Mouse (Mus musculus): Measurements from ENCODE around the gene Wdr61. TPM values are rescaled to one million over a fixed set of nuclear protein-coding genes. Genes with fewer than 3 reads are reported as not detected.

Wdr61 gene
- polyA plus RNA-seq, 1 experiment from 2014 or later, result 155 TPM

- Histone ChIP-seq H3K4me2 (replicated peaks; ENCODE audit: low read depth, low read length) (peak overlapping the region; percentile 55), H3K9me3 (ENCODE audit: control insufficient read depth, low read length) (no peaks in the 10 kb centered on the region), H3K9ac (ENCODE audit: low read depth, low read length) (no peak overlapping the region), H3K27me3 (ENCODE audit: control insufficient read depth, insufficient read depth, low read length) (peaks cover 20% of the 10 kb centered on the region), H3K36me3 (ENCODE audit: control insufficient read depth, insufficient read depth, low read length) (no peaks in the 10 kb centered on the region), H3K27ac (ENCODE audit: low read depth, low read length) (no peak overlapping the region), H3K4me3 (ENCODE audit: low read depth, low read length) (peak overlapping the region; percentile 43; the same call in 1 of the 2 replicates), H3K4me1 (replicated peaks; ENCODE audit: control insufficient read depth, insufficient read depth, low read length) (peaks cover 17% of the 10 kb centered on the region)
- DNase-seq (ENCODE audit: low spot score) (no peak), ATAC-seq (ENCODE audit: low FRiP score) (no peak)
- 18% methylated on average over 12 of the region's 12 CpGs for WGBS
Measured at GRCm38 (mm10) chr9:54764091-54764490, 29.8 kb upstream of the Wdr61 start.

GRCm38 (mm10) chr9:54759592-54759991, 25.3 kb upstream of the Wdr61 start:
- H3K4me1 ChIP-seq (replicated peaks; ENCODE audit: control insufficient read depth, insufficient read depth, low read length), result peaks cover 10% of the 10 kb centered on the region
- no peak overlapping the region for H3K4me3 ChIP-seq (ENCODE audit: low read depth, low read length)
- peak; percentile 45 for DNase-seq (ENCODE audit: low spot score)
- no peak overlapping the region for H3K9ac ChIP-seq (ENCODE audit: low read depth, low read length)
- 10% methylated on average over 6 of the region's 6 CpGs for WGBS
- H3K9me3 ChIP-seq (ENCODE audit: control insufficient read depth, low read length), result no peaks in the 10 kb centered on the region
- H3K36me3 ChIP-seq (ENCODE audit: control insufficient read depth, insufficient read depth, low read length), result no peaks in the 10 kb centered on the region
- ATAC-seq (ENCODE audit: low FRiP score), result peak; percentile 45; the same call in 1 of the 2 replicates
- no peak overlapping the region for H3K27ac ChIP-seq (ENCODE audit: low read depth, low read length)
- H3K4me2 ChIP-seq (replicated peaks; ENCODE audit: low read depth, low read length), result no peak overlapping the region
- peaks cover 8% of the 10 kb centered on the region for H3K27me3 ChIP-seq (ENCODE audit: control insufficient read depth, insufficient read depth, low read length)

- Histone ChIP-seq H3K27me3 (ENCODE audit: control insufficient read depth, insufficient read depth, low read length) (no peaks in the 10 kb centered on the region; the same call in 1 of the 2 replicates), H3K4me2 (replicated peaks; ENCODE audit: low read depth, low read length) (no peak overlapping the region; the same call in 1 of the 2 replicates), H3K36me3 (ENCODE audit: control insufficient read depth, insufficient read depth, low read length) (no peaks in the 10 kb centered on the region), H3K9me3 (ENCODE audit: control insufficient read depth, low read length) (no peaks in the 10 kb centered on the region), H3K4me3 (ENCODE audit: low read depth, low read length) (no peak overlapping the region), H3K27ac (ENCODE audit: low read depth, low read length) (peak overlapping the region; percentile 70), H3K4me1 (replicated peaks; ENCODE audit: control insufficient read depth, insufficient read depth, low read length) (peaks cover 11% of the 10 kb centered on the region), H3K9ac (ENCODE audit: low read depth, low read length) (no peak overlapping the region)
- WGBS, result 27% methylated on average over 11 of the region's 11 CpGs
- peak; percentile 53; the same call in 1 of the 2 replicates for ATAC-seq (ENCODE audit: low FRiP score)
- no peak for DNase-seq (ENCODE audit: low spot score)
Measured at GRCm38 (mm10) chr9:54752944-54753295, 18.6 kb upstream of the Wdr61 start.

GRCm38 (mm10) chr9:54752201-54752943, 18.1 kb upstream of the Wdr61 start:
- Histone ChIP-seq H3K4me2 (replicated peaks; ENCODE audit: low read depth, low read length) (no peak overlapping the region; the same call in 1 of the 2 replicates), H3K9me3 (ENCODE audit: control insufficient read depth, low read length) (no peaks in the 10 kb centered on the region), H3K27me3 (ENCODE audit: control insufficient read depth, insufficient read depth, low read length) (no peaks in the 10 kb centered on the region; the same call in 1 of the 2 replicates), H3K4me3 (ENCODE audit: low read depth, low read length) (no peak overlapping the region), H3K9ac (ENCODE audit: low read depth, low read length) (peak overlapping the region; percentile 32; the same call in 1 of the 2 replicates), H3K4me1 (replicated peaks; ENCODE audit: control insufficient read depth, insufficient read depth, low read length) (peaks cover 11% of the 10 kb centered on the region), H3K36me3 (ENCODE audit: control insufficient read depth, insufficient read depth, low read length) (no peaks in the 10 kb centered on the region), H3K27ac (ENCODE audit: low read depth, low read length) (peak overlapping the region; percentile 70)
- ATAC-seq (ENCODE audit: low FRiP score) (peak; percentile 87), DNase-seq (ENCODE audit: low spot score) (peak; percentile 69)
- 14% methylated on average over 21 of the region's 21 CpGs for whole genome bisulfite sequencing

- Histone ChIP-seq H3K36me3 (ENCODE audit: control insufficient read depth, insufficient read depth, low read length) (no peaks in the 10 kb centered on the region), H3K4me1 (replicated peaks; ENCODE audit: control insufficient read depth, insufficient read depth, low read length) (peaks cover 11% of the 10 kb centered on the region), H3K27me3 (ENCODE audit: control insufficient read depth, insufficient read depth, low read length) (no peaks in the 10 kb centered on the region), H3K9ac (ENCODE audit: low read depth, low read length) (0 out of 2 replicates have a peak overlapping the region, but pooled peaks have one; percentile 7), H3K27ac (ENCODE audit: low read depth, low read length) (peak overlapping the region; percentile 70), H3K9me3 (ENCODE audit: control insufficient read depth, low read length) (no peaks in the 10 kb centered on the region), H3K4me3 (ENCODE audit: low read depth, low read length) (no peak overlapping the region), H3K4me2 (replicated peaks; ENCODE audit: low read depth, low read length) (no peak overlapping the region; the same call in 1 of the 2 replicates)
- DNase-seq (ENCODE audit: low spot score) (no peak), ATAC-seq (ENCODE audit: low FRiP score) (0 out of 2 replicates have a peak, but pooled peaks have one; percentile 13)
- 82% methylated on average over 2 of the region's 2 CpGs for WGBS
Measured at GRCm38 (mm10) chr9:54751684-54752083, 17.4 kb upstream of the Wdr61 start.

- Histone ChIP-seq H3K4me2 (replicated peaks; ENCODE audit: low read depth, low read length) (no peak overlapping the region), H3K4me3 (ENCODE audit: low read depth, low read length) (no peak overlapping the region), H3K36me3 (ENCODE audit: control insufficient read depth, insufficient read depth, low read length) (no peaks in the 10 kb centered on the region), H3K27ac (ENCODE audit: low read depth, low read length) (0 out of 2 replicates have a peak overlapping the region, but pooled peaks have one; percentile 42), H3K9me3 (ENCODE audit: control insufficient read depth, low read length) (no peaks in the 10 kb centered on the region), H3K4me1 (replicated peaks; ENCODE audit: control insufficient read depth, insufficient read depth, low read length) (peaks cover 12% of the 10 kb centered on the region), H3K27me3 (ENCODE audit: control insufficient read depth, insufficient read depth, low read length) (no peaks in the 10 kb centered on the region), H3K9ac (ENCODE audit: low read depth, low read length) (no peak overlapping the region)
- ATAC-seq (ENCODE audit: low FRiP score) (no peak), DNase-seq (ENCODE audit: low spot score) (no peak)
- 82% methylated on average over 7 of the region's 7 CpGs for WGBS
Measured at GRCm38 (mm10) chr9:54750215-54750981, 16.1 kb upstream of the Wdr61 start.

GRCm38 (mm10) chr9:54745740-54746370, 11.5 kb upstream of the Wdr61 start:
- peak; percentile 80 for DNase-seq (ENCODE audit: low spot score)
- no peaks in the 10 kb centered on the region for H3K36me3 ChIP-seq (ENCODE audit: control insufficient read depth, insufficient read depth, low read length)
- ATAC-seq (ENCODE audit: low FRiP score), result peak; percentile 93
- peak overlapping the region; percentile 61 for H3K27ac ChIP-seq (ENCODE audit: low read depth, low read length)
- no peaks in the 10 kb centered on the region for H3K27me3 ChIP-seq (ENCODE audit: control insufficient read depth, insufficient read depth, low read length)
- no peak overlapping the region for H3K9ac ChIP-seq (ENCODE audit: low read depth, low read length)
- H3K4me3 ChIP-seq (ENCODE audit: low read depth, low read length), result no peak overlapping the region
- WGBS, result 20% methylated on average over 13 of the region's 13 CpGs
- no peak overlapping the region for H3K4me2 ChIP-seq (replicated peaks; ENCODE audit: low read depth, low read length)
- H3K9me3 ChIP-seq (ENCODE audit: control insufficient read depth, low read length), result no peaks in the 10 kb centered on the region
- H3K4me1 ChIP-seq (replicated peaks; ENCODE audit: control insufficient read depth, insufficient read depth, low read length), result peaks cover 8% of the 10 kb centered on the region

GRCm38 (mm10) chr9:54743891-54744290, 9.6 kb upstream of the Wdr61 start:
- DNase-seq (ENCODE audit: low spot score), result no peak
- 0 out of 2 replicates have a peak, but pooled peaks cover 5% of the 10 kb centered on the region for H3K4me1 ChIP-seq (replicated peaks; ENCODE audit: control insufficient read depth, insufficient read depth, low read length)
- no peak overlapping the region for H3K27ac ChIP-seq (ENCODE audit: low read depth, low read length)
- H3K4me2 ChIP-seq (replicated peaks; ENCODE audit: low read depth, low read length), result no peak overlapping the region
- no peaks in the 10 kb centered on the region for H3K9me3 ChIP-seq (ENCODE audit: control insufficient read depth, low read length)
- ATAC-seq (ENCODE audit: low FRiP score), result no peak
- no peak overlapping the region for H3K9ac ChIP-seq (ENCODE audit: low read depth, low read length)
- H3K4me3 ChIP-seq (ENCODE audit: low read depth, low read length), result no peak overlapping the region
- WGBS, result 86% methylated on average over 4 of the region's 4 CpGs
- no peaks in the 10 kb centered on the region for H3K27me3 ChIP-seq (ENCODE audit: control insufficient read depth, insufficient read depth, low read length)
- H3K36me3 ChIP-seq (ENCODE audit: control insufficient read depth, insufficient read depth, low read length), result no peaks in the 10 kb centered on the region
